9 mouse cellular contexts compared by ENCODE assay signal in genomic region chr4:141239388-141240125, GRCm38 (mm10). TPM values are rescaled to one million over a fixed set of nuclear protein-coding genes. Genes with fewer than 3 reads are reported as not detected.
A peak's percentile ranks its signal among the peaks of the same experiment; 100 is the strongest.
DNase-seq lines count a peak whose midpoint lies in the region; ATAC-seq and TF ChIP-seq lines count a peak whose summit lies in the region.
"Had no signal": no experiment of that assay in that cellular context is flagged by ENCODE, and none has a peak within 500 bp of the region (broad histone marks: within the 10 kb centered on the region; RNA-seq: fewer than 3 reads in every experiment).

Gene Arhgef19, plus strand, starts transcription at chr4:141239499.

- H3K4me1 ChIP-seq in E14TG2a.4 (replicated peaks; ENCODE audit: low read depth, low read length), result peaks cover 64% of the 10 kb centered on the region
- H3K4me1 ChIP-seq in brown adipose tissue, adult 24 weeks (ENCODE audit: control insufficient read depth, insufficient read depth, insufficient read length, low read length), result peaks cover 19% of the 10 kb centered on the region
- peaks cover 25% of the 10 kb centered on the region for H3K4me1 ChIP-seq in heart, embryonic 16.5 days (ENCODE audit: control insufficient read depth, insufficient read depth, low read length)
- peaks cover 19% of the 10 kb centered on the region for H3K4me1 ChIP-seq in neural tube, embryonic 14.5 days (ENCODE audit: control insufficient read depth, insufficient read depth, low read length)

- no peak for TF ChIP-seq CTCF in E14TG2a.4 (conservative IDR thresholded peaks at IDR 0.05; ENCODE audit: low read length)

- peak; percentile 91 for DNase-seq in fibroblast of lung, adult 2 months (ENCODE audit: low read depth)
- peak; percentile 94 for DNase-seq in kidney, postnatal 14 days
- peak; percentile 93 to 97 for DNase-seq in lung, adult 18-20 months
- peak; percentile 83 for DNase-seq in thymus, postnatal 25 days

- H3K4me2 ChIP-seq in heart, embryonic 16.5 days (ENCODE audit: low read depth, low read length), result peak within 1 kb of the TSS; percentile 83
- peak within 1 kb of the TSS; percentile 55 for H3K4me2 ChIP-seq in neural tube, embryonic 14.5 days (ENCODE audit: low read depth, low read length)

- peak; percentile 92 for ATAC-seq in heart, embryonic 16.5 days (replicated peaks; ENCODE audit: extremely low read depth, insufficient read depth, low FRiP score)
- ATAC-seq in neural tube, embryonic 14.5 days (ENCODE audit: low read depth), result peak; percentile 84

- no peaks in the 10 kb centered on the region for H3K9me3 ChIP-seq in E14TG2a.4 (ENCODE audit: low read length)
- no peaks in the 10 kb centered on the region for H3K9me3 ChIP-seq in heart, embryonic 16.5 days (replicated peaks; ENCODE audit: control insufficient read depth, low read length)
- no peaks in the 10 kb centered on the region for H3K9me3 ChIP-seq in neural tube, embryonic 14.5 days (ENCODE audit: control insufficient read depth, low read length)

- no peaks in the 10 kb centered on the region for H3K36me3 ChIP-seq in E14TG2a.4 (ENCODE audit: insufficient read depth, low read length)
- H3K36me3 ChIP-seq in heart, embryonic 16.5 days (ENCODE audit: control insufficient read depth, insufficient read depth), result no peaks in the 10 kb centered on the region
- H3K36me3 ChIP-seq in neural tube, embryonic 14.5 days (ENCODE audit: control insufficient read depth, insufficient read depth, low read length), result no peaks in the 10 kb centered on the region

- H3K9ac ChIP-seq in heart, embryonic 16.5 days (ENCODE audit: low read length), result peak within 1 kb of the TSS; percentile 55
- peak within 1 kb of the TSS; percentile 28 for H3K9ac ChIP-seq in neural tube, embryonic 14.5 days (replicated peaks; ENCODE audit: low read depth, low read length)

- peak within 1 kb of the TSS; percentile 77 for H3K4me3 ChIP-seq in E14TG2a.4 (replicated peaks; ENCODE audit: low read length)
- H3K4me3 ChIP-seq in brown adipose tissue, adult 24 weeks (ENCODE audit: insufficient read depth, low read depth, low read length), result peak within 1 kb of the TSS; percentile 40
- peak within 1 kb of the TSS; percentile 41 for H3K4me3 ChIP-seq in heart, embryonic 16.5 days (ENCODE audit: low read length)
- peak within 1 kb of the TSS; percentile 26 for H3K4me3 ChIP-seq in neural tube, embryonic 14.5 days (ENCODE audit: low read depth, low read length)

- H3K27ac ChIP-seq in brown adipose tissue, adult 24 weeks (replicated peaks; ENCODE audit: low read depth, low read length), result 0 out of 2 replicates have a peak within 1 kb of the TSS, but pooled peaks have one; percentile 43
- peak within 1 kb of the TSS; percentile 42 for H3K27ac ChIP-seq in heart, embryonic 16.5 days (ENCODE audit: low read length)
- H3K27ac ChIP-seq in neural tube, embryonic 14.5 days (ENCODE audit: low read depth, low read length), result no peak within 1 kb of the TSS
- H3K27ac ChIP-seq: macrophage had no signal

- H3K27me3 ChIP-seq in E14TG2a.4 (ENCODE audit: insufficient read depth, low read length), result peaks cover 64% of the 10 kb centered on the region
- H3K27me3 ChIP-seq in heart, embryonic 16.5 days (ENCODE audit: control insufficient read depth, insufficient read depth, low read length), result peaks cover 58% of the 10 kb centered on the region
- peaks cover 30% of the 10 kb centered on the region for H3K27me3 ChIP-seq in neural tube, embryonic 14.5 days (ENCODE audit: control insufficient read depth, insufficient read depth, low read length)

- WGBS in heart, embryonic 16.5 days, result under 1% methylated on average over 30 of the region's 31 CpGs
- 1% methylated on average over 31 of the region's 31 CpGs for WGBS in neural tube, embryonic 14.5 days

RNA-seq across cellular contexts. Expression of gene Arhgef19, which starts in this region (rescaled TPM):
- polyA plus RNA-seq in brown adipose tissue, adult 24 weeks (2012; ENCODE audit: insufficient read depth, insufficient read length, missing spikeins), result 3.2 and 3.6 TPM in 2 replicates
- polyA plus RNA-seq in heart, embryonic 16.5 days (2015; fragmentation: Nextera tagmentation; extraction: Ambion mirVana), result 2.3 and 4.0 TPM in 2 replicates
- 0.68 and 1.6 TPM in 2 replicates for polyA plus RNA-seq in neural tube, embryonic 14.5 days (2014; fragmentation: Nextera tagmentation; extraction: Ambion mirVana)
- polyA plus RNA-seq: macrophage had no signal

Comparison
In these comparisons a context has a peak if more than half of its experiments do, and no peak if none do; other contexts are left out.
1. H3K4me3 ChIP-seq: peak in every context shown above with its lines; median percentile 77 in E14TG2a.4; 41 in heart, embryonic 16.5 days; 40 in brown adipose tissue, adult 24 weeks; 26 in neural tube, embryonic 14.5 days.